Mouse (Mus musculus): ENCODE results near the gene Dennd4c. TPM values are rescaled to one million over a fixed set of nuclear protein-coding genes. Genes with fewer than 3 reads are reported as not detected.
"Not testable (repeated sequence)": the region's sequence is repeated elsewhere in the genome, so short reads cannot be mapped to it uniquely, and the experiment has no call there.

Gene Dennd4c
- polyA plus RNA-seq, 1 experiment from 2014 or later: 5.6 TPM

DNA sequence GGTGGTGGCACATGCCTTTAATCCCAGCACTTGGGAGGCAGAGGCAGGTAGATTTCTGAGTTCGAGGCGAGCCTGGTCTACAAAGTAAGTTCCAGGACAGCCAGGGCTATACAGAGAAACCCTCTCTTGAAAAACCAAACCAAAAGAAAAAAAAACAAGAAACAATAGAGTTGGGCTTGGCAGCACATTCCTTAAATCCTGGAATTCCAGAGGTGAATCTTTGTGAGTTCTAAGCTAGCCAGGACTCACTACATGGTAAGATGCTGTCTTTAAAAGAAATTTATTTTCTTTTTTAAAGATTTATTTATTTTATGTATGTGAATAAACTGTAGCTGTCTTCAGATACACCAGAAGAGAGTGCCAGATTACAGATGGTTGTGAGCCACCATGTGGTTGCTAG lies 92.8 kb downstream of the Dennd4c start:
- H3K9me3 ChIP-seq (replicated peaks; ENCODE audit: control insufficient read depth, low read length); H3K27ac ChIP-seq (ENCODE audit: low read length); H3K9ac ChIP-seq (ENCODE audit: low read length); H3K4me1 ChIP-seq (ENCODE audit: control insufficient read depth, insufficient read depth, low read length); H3K4me3 ChIP-seq (ENCODE audit: low read length); H3K27me3 ChIP-seq (ENCODE audit: control insufficient read depth, insufficient read depth, low read length); H3K4me2 ChIP-seq (ENCODE audit: low read depth, low read length); ATAC-seq (replicated peaks; ENCODE audit: extremely low read depth, insufficient read depth, low FRiP score): not testable (repeated sequence)
- H3K36me3 ChIP-seq (ENCODE audit: control insufficient read depth, insufficient read depth): peaks cover 49% of the 10 kb centered on the region
- WGBS: 95% methylated on average over 2 of the region's 2 CpGs

DNA sequence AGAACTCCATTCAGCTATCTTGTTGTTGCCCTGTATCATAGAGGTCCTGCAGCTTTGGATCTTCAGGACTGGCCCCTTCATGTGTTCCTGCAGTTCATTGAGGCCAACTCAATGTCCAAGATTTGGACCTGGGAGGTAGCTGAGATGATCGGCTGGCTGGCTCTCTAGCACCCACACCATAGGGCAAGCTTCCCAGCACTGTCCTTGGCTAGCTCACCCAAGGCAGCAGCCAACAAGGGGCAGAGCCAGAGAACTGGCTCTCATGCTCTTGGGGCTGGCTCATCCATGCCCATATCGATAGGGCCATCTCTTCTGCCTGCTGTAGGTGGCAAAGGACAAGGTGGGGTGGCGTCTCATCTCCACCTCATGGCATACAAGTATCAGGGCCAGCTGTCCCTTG lies 97.0 kb downstream of the Dennd4c start:
- Histone ChIP-seq H3K4me2 (ENCODE audit: low read depth, low read length) (no peak overlapping the region), H3K36me3 (ENCODE audit: control insufficient read depth, insufficient read depth) (peaks cover 36% of the 10 kb centered on the region), H3K4me1 (ENCODE audit: control insufficient read depth, insufficient read depth, low read length) (no peaks in the 10 kb centered on the region), H3K4me3 (ENCODE audit: low read length) (no peak overlapping the region), H3K27ac (ENCODE audit: low read length) (no peak overlapping the region), H3K9me3 (replicated peaks; ENCODE audit: control insufficient read depth, low read length) (no peaks in the 10 kb centered on the region), H3K27me3 (ENCODE audit: control insufficient read depth, insufficient read depth, low read length) (no peaks in the 10 kb centered on the region), H3K9ac (ENCODE audit: low read length) (no peak overlapping the region)
- 91% methylated on average over 3 of the region's 3 CpGs for WGBS
- ATAC-seq (replicated peaks; ENCODE audit: extremely low read depth, insufficient read depth, low FRiP score): no peak

DNA sequence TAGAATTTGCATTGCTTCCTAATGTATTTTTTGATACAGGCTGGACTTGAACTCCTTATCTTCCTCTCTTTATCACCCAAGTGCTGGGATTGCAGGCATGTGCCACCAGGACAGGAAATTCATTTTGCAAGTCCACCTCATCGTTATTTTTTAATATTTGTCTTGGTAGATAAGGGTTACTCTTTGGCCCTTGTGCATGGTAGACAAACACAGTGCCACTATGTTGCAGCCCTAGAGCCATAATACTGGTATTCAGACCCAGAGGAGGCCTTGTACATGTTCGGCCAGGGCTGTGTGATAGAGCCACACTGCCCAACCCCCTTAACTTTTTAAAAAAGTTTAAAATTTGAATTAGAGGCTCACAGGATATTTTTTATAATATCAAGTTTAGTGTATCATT lies 98.9 kb downstream of the Dennd4c start:
- Histone ChIP-seq H3K4me2 (ENCODE audit: low read depth, low read length) (no peak overlapping the region), H3K4me1 (ENCODE audit: control insufficient read depth, insufficient read depth, low read length) (no peaks in the 10 kb centered on the region), H3K4me3 (ENCODE audit: low read length) (no peak overlapping the region), H3K9me3 (replicated peaks; ENCODE audit: control insufficient read depth, low read length) (no peaks in the 10 kb centered on the region), H3K36me3 (ENCODE audit: control insufficient read depth, insufficient read depth) (peaks cover 28% of the 10 kb centered on the region; the same call in 1 of the 2 replicates), H3K9ac (ENCODE audit: low read length) (no peak overlapping the region), H3K27ac (ENCODE audit: low read length) (no peak overlapping the region), H3K27me3 (ENCODE audit: control insufficient read depth, insufficient read depth, low read length) (no peaks in the 10 kb centered on the region)
- ATAC-seq (replicated peaks; ENCODE audit: extremely low read depth, insufficient read depth, low FRiP score): no peak
- 66% methylated on average over 2 of the region's 2 CpGs for WGBS

DNA sequence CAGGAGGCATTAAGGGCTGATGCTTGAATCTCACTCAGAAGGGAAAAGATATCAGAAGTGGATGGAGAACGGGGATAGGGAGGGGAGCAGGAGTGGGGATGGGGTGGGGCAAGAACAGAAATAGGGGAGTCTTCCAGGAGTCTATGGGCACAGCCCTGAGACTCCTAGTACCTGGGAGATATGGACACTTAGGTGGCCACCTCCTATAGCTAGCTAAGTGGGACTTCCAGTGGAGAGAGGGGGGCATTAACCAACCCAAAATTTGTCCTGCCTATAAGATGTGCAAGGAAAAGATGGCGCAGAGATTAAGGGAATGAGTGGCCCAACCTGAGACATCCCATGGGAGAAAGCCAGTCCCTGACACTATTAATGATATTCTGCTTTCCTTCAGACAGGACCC lies 103.0 kb downstream of the Dennd4c start:
- no peak for ATAC-seq (replicated peaks; ENCODE audit: extremely low read depth, insufficient read depth, low FRiP score)
- 62% methylated on average over 2 of the region's 2 CpGs for WGBS
- Histone ChIP-seq H3K27ac (ENCODE audit: low read length) (no peak overlapping the region), H3K4me2 (ENCODE audit: low read depth, low read length) (no peak overlapping the region), H3K4me1 (ENCODE audit: control insufficient read depth, insufficient read depth, low read length) (peaks cover 10% of the 10 kb centered on the region), H3K27me3 (ENCODE audit: control insufficient read depth, insufficient read depth, low read length) (no peaks in the 10 kb centered on the region), H3K9ac (ENCODE audit: low read length) (no peak overlapping the region), H3K36me3 (ENCODE audit: control insufficient read depth, insufficient read depth) (peaks cover 40% of the 10 kb centered on the region), H3K4me3 (ENCODE audit: low read length) (no peak overlapping the region), H3K9me3 (replicated peaks; ENCODE audit: control insufficient read depth, low read length) (no peaks in the 10 kb centered on the region)

- Histone ChIP-seq H3K27ac (ENCODE audit: low read length) (peak overlapping the region; percentile 3; the same call in 1 of the 2 replicates), H3K4me3 (ENCODE audit: low read length) (no peak overlapping the region), H3K4me2 (ENCODE audit: low read depth, low read length) (no peak overlapping the region), H3K27me3 (ENCODE audit: control insufficient read depth, insufficient read depth, low read length) (no peaks in the 10 kb centered on the region), H3K4me1 (ENCODE audit: control insufficient read depth, insufficient read depth, low read length) (peaks cover 10% of the 10 kb centered on the region), H3K36me3 (ENCODE audit: control insufficient read depth, insufficient read depth) (peaks cover 39% of the 10 kb centered on the region), H3K9ac (ENCODE audit: low read length) (no peak overlapping the region), H3K9me3 (replicated peaks; ENCODE audit: control insufficient read depth, low read length) (no peaks in the 10 kb centered on the region)
- ATAC-seq (replicated peaks; ENCODE audit: extremely low read depth, insufficient read depth, low FRiP score): no peak
- WGBS: 48% methylated on average over 3 of the region's 3 CpGs
These were observed 103.7 kb downstream of the Dennd4c start for GRCm38 (mm10) chr4:86852018-86852417.

- 75% methylated on average over 4 of the region's 4 CpGs for WGBS
- no peaks in the 10 kb centered on the region for H3K9me3 ChIP-seq (replicated peaks; ENCODE audit: control insufficient read depth, low read length)
- no peaks in the 10 kb centered on the region for H3K27me3 ChIP-seq (ENCODE audit: control insufficient read depth, insufficient read depth, low read length)
- H3K27ac ChIP-seq (ENCODE audit: low read length): 0 out of 2 replicates have a peak overlapping the region, but pooled peaks have one; percentile 18
- peaks cover 11% of the 10 kb centered on the region for H3K4me1 ChIP-seq (ENCODE audit: control insufficient read depth, insufficient read depth, low read length)
- no peak overlapping the region for H3K4me2 ChIP-seq (ENCODE audit: low read depth, low read length)
- no peak for ATAC-seq (replicated peaks; ENCODE audit: extremely low read depth, insufficient read depth, low FRiP score)
- H3K36me3 ChIP-seq (ENCODE audit: control insufficient read depth, insufficient read depth): peaks cover 34% of the 10 kb centered on the region
- no peak overlapping the region for H3K9ac ChIP-seq (ENCODE audit: low read length)
- H3K4me3 ChIP-seq (ENCODE audit: low read length): no peak overlapping the region
These were observed 104.6 kb downstream of the Dennd4c start for GRCm38 (mm10) chr4:86852813-86853590.

DNA sequence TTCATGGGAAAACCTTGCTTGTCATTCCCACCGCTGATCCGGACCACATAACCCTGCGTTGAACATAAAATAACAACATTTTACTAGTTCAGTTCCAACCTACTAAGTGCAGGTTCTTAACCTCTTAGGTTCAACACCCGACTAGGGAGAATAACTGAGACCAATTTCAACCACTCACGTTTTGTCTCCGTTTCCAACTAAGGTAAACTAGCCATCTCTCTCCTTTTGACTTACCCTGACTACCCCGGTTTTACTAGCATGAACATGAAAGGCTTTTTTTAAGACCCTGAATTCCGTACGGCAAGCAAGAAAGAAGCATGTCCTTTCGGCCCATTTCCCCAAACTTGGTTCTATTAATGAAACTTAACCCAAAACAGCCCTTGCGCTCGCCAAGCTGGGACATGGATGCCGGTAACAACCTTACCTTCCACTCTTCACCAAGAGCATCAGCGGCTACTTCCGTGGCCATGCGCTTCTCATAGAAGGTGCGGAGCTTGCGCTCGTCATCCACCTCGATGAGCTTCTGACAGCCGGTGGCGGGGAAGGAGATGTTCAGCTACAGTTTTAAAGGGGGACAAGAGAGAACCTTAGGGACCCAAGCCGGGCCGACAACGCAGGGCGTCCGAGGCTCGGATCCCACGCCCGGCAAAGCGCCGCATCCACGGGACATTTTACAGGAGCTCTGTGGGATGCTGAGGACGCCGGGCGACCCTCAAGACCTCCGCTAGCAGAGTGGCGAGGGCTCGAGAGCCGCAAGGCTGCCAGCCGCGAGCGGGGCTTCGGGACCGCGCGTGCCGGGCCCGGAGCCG lies 108.2 kb downstream of the Dennd4c start:
- ATAC-seq (replicated peaks; ENCODE audit: extremely low read depth, insufficient read depth, low FRiP score): peak; percentile 12
- under 1% methylated on average over 50 of the region's 50 CpGs for WGBS
- Histone ChIP-seq H3K9me3 (replicated peaks; ENCODE audit: control insufficient read depth, low read length) (no peaks in the 10 kb centered on the region), H3K9ac (ENCODE audit: low read length) (peak overlapping the region; percentile 93), H3K4me3 (ENCODE audit: low read length) (peak overlapping the region; percentile 76), H3K4me2 (ENCODE audit: low read depth, low read length) (peak overlapping the region; percentile 91), H3K4me1 (ENCODE audit: control insufficient read depth, insufficient read depth, low read length) (peaks cover 14% of the 10 kb centered on the region), H3K36me3 (ENCODE audit: control insufficient read depth, insufficient read depth) (peaks cover 28% of the 10 kb centered on the region), H3K27me3 (ENCODE audit: control insufficient read depth, insufficient read depth, low read length) (no peaks in the 10 kb centered on the region), H3K27ac (ENCODE audit: low read length) (peak overlapping the region; percentile 85)

- H3K36me3 ChIP-seq (ENCODE audit: control insufficient read depth, insufficient read depth): peaks cover 24% of the 10 kb centered on the region
- H3K4me1 ChIP-seq (ENCODE audit: control insufficient read depth, insufficient read depth, low read length): peaks cover 14% of the 10 kb centered on the region
- peak within 1 kb of the TSS; percentile 85 for H3K27ac ChIP-seq (ENCODE audit: low read length)
- no peaks in the 10 kb centered on the region for H3K27me3 ChIP-seq (ENCODE audit: control insufficient read depth, insufficient read depth, low read length)
- H3K9ac ChIP-seq (ENCODE audit: low read length): peak within 1 kb of the TSS; percentile 93
- peak within 1 kb of the TSS; percentile 91 for H3K4me2 ChIP-seq (ENCODE audit: low read depth, low read length)
- H3K4me3 ChIP-seq (ENCODE audit: low read length): peak within 1 kb of the TSS; percentile 76
- no peaks in the 10 kb centered on the region for H3K9me3 ChIP-seq (replicated peaks; ENCODE audit: control insufficient read depth, low read length)
- WGBS: under 1% methylated on average over 68 of the region's 68 CpGs
- ATAC-seq (replicated peaks; ENCODE audit: extremely low read depth, insufficient read depth, low FRiP score): peak; percentile 98
These were observed 109.0 kb downstream of the Dennd4c start, which contains the start of gene Rps6 for GRCm38 (mm10) chr4:86857113-86858069. TSS of gene Rps6 (minus strand) at chr4:86857412.
